Mouse (Mus musculus) 416B (cell line): ENCODE measurements around the gene Gja8.

Experiments used
- DNase-seq: peaks from one replicate; pipeline ENCODE4 v3.0.0; 2011; ENCODE audit warnings: low read depth

Gja8 gene

GRCm38 (mm10) chr3:96879536-96879935 is 46.3 kb downstream of the Gja8 start:
- no peak for DNase-seq

GRCm38 (mm10) chr3:96874808-96875571 is 50.8 kb downstream of the Gja8 start:
- DNase-seq: no peak

GRCm38 (mm10) chr3:96872501-96872900 is 53.3 kb downstream of the Gja8 start:
- DNase-seq: no peak

GRCm38 (mm10) chr3:96871070-96871469 is 54.8 kb downstream of the Gja8 start:
- DNase-seq: no peak

- no peak for DNase-seq
Measured at GRCm38 (mm10) chr3:96870270-96870669, 55.5 kb downstream of the Gja8 start.

GRCm38 (mm10) chr3:96869091-96869490 is 56.7 kb downstream of the Gja8 start:
- DNase-seq: no peak

- DNase-seq: no peak
Measured at GRCm38 (mm10) chr3:96868566-96868965, 57.3 kb downstream of the Gja8 start.

- DNase-seq: no peak
Measured at GRCm38 (mm10) chr3:96867863-96868262, 58.0 kb downstream of the Gja8 start.
